Mouse (Mus musculus) thymus, adult 18-20 months (tissue): ENCODE results near the gene Gm10518.
"Not testable (repeated sequence)": the region's sequence is repeated elsewhere in the genome, so short reads cannot be mapped to it uniquely, and the experiment has no call there.

Source experiments
- DNase-seq, 2 experiments: peaks; one replicate each; pipeline ENCODE4 v3.0.0; 2022; ENCODE audit warnings: mixed read lengths in 2 of 2

Gene Gm10518

DNA sequence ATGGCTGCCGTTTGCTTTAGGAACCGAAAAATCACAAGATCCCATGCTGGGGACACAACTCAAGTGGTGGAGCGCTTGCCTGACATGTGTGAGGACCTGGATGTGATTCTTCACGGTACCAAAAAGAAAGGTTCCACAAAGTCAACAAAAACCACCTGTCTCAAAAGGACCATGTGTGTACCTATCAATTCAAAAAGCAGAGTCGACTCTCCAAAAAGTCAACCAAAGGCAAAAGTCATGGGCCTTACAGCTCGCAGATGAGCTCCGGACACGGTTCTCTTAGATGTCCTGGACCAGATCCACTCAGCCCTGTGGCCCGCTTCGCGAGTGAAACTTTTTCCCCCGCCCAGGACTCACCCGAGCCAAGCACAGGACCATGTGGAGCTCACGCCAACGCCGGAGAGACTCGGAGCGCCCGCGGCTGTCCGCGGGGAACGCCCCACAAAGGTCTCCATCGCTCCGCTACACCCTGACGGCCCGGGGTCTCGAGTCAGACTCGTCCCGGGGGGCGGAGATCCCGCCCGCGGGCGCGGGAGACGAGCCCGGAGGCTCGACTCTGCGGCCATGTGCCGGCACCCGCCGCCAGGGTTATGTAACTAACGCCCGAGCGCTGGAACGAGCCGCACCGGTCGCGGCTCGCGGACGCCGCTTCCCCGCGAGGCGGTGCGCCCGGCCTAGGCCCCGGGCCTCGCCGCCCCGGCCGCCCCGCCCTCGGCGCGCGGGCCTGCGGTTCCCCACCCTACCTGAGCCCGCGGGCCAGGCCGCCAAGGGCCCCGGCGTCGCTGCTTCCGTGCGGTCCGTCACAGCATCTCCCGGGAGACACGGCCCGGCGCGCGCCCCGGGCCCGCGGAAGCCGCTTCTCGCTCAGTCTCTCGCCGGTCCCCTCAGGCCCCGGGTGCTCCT lies at the start of gene Gm10518:
Gm10518 (plus strand) TSS at position 767 of the 903 bp plus-strand sequence.
- DNase-seq = peak; percentile 42 to 46

DNA sequence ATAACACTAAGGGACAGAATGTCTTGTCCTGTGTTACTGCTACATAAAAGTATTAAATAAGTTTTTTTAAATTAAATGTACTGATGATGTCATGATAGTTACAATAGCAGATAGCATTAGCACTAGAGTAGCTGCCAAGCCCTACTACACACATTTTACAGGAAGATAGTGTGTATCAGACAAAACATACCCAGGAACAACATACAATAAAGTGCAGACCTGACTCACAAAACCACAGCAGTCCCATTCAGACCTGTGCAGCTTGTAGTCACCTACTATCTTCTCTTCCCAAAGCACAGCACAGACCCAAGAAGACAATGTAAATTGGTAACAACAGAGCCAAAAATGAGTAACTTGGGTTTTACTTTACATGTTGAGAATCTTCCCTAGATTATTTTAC lies 46.7 kb upstream of the Gm10518 start:
- no peak for DNase-seq

DNA sequence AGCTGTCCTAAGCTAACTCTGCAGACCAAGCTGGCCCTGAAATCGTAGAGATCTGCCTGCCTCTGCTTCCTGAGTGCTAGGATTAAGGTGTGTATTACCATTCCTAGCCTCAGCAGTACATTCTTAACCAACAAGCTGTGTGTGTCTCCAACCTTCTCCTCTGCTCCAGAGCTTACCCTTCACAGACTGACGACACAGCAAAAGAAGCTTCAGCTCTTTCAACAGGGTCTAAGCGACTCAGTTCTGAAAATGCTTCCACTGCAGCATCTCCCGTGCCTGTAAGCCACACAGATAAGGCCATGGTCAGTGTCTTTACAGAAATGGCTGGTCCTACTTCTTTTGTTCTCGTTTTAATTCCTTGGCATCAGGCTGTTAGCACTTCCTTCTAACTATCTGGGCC lies 43.1 kb upstream of the Gm10518 start:
- no peak for DNase-seq

DNA sequence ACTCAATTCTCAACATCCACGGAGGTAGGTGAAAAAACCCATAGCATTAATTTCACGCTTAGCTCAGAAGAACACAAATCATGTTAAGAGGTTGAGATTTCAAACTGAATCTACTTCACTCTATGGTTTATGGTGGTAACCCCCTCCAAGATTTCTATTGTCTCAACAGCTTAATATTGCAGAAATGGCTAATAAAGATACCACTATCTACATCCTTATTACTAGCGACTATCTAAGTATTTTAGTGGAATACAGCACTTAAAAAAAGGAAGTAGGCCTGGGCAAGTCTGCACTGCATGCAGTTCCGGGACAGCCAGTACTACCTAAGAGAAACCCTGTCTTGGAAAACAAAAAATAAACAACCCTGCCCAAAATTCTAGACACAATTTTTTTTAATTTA lies 42.6 kb upstream of the Gm10518 start:
- no peak for DNase-seq

DNA sequence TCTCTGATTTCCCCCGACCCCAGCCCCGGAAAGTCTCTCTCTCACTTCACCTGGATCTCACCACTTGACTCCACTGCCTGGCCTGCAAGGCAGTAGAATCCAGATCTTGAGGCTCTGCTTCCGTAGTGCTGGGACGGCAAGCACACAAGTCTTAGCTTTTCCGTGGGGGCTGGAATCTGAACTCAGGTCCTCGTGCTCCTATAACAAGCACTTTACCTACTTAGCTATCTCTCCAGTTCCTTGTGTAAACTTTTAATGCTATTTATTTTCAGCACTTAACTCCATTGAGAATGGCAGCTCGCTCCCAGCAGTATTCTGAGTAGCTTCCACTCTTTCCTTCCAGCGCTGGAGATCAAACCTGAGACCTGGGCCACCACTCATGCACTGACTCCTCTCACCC lies 26.3 kb upstream of the Gm10518 start:
- DNase-seq = no peak

DNA sequence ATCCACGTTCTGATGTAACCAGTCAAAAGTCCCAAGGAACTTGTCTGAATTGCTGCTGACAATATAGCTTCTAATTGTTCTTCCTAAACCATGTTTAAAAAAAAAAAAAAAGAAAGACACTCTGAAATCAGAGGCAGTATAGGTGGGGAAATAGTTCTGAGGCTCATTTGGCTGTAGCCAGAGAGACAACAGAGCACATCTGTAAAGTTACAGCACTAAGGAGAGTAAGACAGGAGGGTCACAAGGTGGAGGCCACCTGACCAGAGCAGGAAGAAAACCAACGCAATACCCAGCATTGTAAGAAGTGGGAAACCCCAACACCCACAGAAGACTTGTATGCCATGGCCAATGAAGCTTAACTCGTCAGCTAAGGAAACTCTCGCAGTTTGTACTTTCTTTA lies 19.1 kb upstream of the Gm10518 start:
- DNase-seq = no peak

DNA sequence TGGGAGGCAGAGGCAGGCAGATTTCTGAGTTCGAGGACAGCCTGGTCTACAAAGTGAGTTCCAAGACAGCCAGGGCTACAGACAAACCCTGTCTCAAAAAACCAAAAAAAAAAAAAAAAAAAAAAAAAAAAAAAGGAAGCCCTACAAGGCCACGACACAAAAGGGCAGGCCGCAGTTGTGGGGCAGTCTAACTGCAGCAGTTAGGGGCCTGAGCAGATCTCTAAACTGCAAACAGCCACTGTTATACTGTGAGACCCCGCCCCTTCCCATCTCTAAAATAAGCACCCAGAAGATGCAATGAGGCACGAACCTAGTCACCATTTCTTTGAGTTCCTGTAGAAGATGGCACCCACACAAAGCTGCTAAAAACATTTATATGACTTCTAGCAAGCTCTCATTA lies 17.7 kb upstream of the Gm10518 start:
- DNase-seq = no peak

DNA sequence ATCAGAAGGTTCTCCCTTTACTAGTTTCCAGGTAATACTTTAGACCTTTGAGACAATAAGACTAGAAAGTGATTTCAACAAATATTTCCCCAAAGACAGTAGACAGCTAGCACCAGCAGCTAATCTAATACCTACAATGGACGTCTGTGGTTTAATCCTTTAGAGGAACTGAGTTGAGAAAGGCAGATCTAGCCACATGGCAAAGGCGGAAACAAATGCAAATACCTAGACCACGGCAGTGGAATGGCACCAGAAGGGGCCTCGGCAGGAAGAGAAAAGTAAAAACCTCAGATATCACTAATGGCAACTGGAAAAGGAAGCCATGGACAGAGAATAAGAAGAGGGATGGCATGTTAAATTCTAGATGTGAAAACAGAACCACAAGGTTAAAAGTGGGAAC lies 15.9 kb upstream of the Gm10518 start:
- no peak for DNase-seq

DNA sequence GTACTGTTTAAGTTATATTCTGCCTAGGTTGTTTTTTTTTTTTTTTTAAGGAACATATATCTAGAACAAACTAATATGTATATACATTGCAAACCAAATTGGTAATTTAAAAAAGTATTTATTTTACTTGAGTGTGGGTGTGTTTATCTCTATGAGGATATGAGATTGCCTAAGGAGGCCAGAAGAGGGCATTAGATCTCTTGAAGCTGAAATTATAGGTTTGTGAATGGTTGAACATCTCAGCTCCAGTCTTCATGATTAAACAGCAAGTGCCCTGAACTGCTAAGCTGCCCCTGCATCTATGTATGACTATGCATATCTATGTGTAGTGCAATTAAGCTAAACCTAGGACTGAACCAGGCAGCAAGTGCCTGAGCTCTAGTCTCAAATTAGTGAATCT lies 4.4 kb upstream of the Gm10518 start:
- DNase-seq = no peak

DNA sequence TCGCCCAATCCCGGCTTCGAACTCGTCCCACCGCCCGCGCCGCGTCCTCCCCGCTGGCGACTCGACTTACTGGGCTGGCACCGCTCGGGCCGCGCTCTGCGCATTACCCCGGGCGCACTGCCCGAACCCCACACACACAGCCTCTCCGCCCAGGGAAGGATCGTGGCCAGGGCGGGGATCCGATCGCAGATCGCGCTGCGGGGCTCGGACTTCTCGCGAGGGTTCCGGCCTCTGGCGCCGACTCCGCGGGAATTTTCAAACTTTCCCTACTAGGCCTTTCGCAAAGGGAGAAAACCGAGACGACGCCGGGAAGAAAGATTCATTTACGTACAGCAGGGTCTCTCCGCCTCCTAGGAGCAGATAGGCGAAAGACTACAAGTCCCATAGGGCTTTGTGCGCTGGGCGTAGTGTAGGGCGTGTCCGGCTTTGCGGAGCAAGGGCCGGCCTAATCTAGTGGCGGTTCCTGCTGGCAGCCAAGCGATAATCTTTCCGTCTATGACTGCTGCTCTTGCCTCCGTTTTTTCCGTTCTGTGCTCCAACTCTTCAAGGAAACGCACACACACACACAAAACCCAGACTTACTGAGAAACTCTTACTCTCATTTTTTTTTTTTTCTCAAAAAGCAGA lies 450 bp downstream of the Gm10518 start, which contains the start of gene Ahctf1:
Ahctf1 (minus strand) TSS at position 168 of the 627 bp plus-strand sequence.
- DNase-seq = peak; percentile 89 to 93

DNA sequence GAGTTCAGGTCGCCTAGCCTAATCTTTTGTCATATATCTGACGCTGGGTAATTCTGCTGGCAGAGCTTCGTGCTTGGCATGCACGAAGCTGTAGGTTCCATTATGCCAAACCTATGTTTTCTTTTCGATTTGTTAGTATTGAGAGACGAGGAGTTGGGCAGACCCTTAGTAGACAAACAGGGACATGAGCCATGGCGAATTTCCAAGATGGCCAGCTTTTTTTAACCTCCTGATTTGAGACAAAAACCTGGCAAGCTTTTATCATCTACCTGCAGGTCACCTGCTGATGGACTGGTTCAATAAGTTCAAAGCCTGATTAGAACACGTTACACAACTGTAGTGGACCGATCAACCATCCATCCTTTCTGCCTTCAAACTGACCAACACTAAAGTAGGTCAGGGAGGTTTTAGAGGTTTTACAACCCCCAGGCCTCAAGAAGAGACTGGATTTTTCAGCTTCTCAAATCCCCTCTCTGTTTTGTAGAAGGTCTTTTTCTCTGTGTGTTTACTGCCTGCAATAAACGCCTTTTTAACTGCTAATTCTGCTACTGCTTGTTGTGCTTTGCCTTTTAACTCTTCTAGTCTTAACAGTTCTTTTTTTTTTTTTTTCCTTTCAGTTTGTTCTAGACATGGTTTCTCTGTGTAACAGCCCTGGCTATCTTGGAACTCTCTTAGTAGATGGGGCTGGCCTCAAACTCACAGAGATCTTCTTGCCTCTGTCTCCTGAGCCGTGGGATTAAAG lies 1.1 kb downstream of the Gm10518 start:
- DNase-seq = no peak

DNA sequence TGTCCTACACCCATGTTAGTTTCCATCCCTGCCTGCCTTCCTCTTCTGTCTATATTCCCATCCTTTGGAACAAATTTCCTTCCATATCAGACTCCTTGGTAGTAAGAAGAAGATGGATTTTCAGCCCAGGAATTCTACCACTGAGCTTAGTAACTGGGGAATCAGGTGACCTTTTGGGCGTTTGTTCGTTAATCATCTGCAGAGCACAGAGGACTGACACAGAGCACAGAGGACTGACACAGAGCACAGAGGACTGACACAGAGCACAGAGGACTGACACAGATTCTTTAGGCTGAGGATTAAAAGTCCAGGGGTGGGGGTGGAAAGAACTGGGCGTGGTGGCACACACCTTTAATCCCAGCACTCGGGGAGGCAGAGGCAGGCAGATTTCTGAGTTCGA lies 2.6 kb downstream of the Gm10518 start:
- DNase-seq = no peak

DNA sequence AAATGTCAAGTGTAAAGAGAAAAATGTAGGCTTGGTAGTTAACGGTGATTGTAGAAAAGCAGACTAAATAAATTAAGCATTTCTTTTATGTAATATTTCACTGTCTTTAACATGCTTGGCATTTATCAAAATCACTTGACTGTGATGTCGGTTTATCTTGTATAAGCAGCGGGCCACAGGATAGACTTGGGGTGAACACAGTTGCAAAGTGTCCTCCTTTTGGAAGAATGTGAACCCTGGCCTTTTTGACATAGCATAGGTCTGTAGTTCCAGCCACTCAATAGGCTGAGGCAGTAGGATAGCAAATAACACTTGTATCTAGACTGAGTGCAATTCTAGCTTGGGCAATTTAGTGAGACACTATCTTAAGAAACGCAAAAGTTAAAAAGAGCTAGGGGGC lies 4.3 kb downstream of the Gm10518 start:
- no peak for DNase-seq

DNA sequence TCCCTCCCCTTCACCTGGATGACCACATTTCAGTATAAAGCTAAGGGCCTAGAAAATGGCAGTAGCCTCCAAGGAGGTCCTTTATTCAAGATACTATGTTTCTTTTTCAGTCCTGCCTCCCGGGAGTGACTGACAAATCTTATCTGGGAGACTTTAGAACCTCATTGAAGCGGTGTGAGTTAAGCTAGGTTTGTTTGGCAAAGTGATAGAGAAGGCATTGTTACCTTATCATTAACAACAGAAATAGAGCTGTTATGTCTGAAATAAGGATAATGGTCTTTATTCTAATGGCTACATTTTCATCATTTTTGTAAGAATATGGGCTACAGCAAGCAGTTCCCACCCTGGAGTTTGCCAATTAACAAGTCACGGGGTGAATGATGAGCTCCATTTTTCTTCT lies 5.1 kb downstream of the Gm10518 start:
- no peak for DNase-seq

DNA sequence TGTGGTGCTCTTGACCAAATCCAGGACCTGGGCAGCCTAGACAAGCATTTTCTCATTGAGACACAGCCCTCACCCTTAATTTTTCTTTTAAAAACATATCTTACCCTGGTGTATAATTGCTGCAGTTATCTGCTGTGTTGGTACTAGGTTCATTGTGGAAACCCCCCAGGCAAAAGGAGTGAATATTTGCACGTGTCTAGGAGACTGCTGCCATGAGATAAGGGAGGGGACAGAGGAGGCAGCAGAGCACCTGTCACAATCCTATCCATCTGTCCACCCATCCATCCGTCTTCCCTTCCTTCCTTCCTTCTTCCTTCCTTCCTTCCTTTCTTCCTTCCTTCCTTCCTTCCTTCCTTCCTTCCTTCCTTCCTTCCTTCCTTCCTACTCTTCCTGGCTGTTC lies 10.2 kb downstream of the Gm10518 start:
- DNase-seq = no peak

DNA sequence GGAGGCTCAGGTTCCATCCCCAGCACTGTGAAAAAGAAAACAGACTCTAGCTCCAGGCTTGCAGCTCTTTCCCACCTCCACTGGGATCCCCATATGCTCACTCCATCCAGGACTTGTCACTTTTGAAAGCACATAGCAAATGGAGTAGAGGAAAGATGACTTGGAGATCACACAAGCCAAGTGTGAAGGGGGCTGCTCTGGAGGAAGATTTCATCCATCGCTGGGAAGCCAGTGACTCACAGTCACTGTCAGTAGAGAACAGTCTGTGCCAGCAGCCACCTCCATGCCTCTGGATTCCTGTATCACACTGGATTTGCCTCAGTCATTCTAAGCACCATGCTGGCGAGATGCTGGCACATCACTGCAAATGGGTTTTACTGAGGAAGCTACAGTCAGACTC lies 11.4 kb downstream of the Gm10518 start:
- DNase-seq = no peak

DNA sequence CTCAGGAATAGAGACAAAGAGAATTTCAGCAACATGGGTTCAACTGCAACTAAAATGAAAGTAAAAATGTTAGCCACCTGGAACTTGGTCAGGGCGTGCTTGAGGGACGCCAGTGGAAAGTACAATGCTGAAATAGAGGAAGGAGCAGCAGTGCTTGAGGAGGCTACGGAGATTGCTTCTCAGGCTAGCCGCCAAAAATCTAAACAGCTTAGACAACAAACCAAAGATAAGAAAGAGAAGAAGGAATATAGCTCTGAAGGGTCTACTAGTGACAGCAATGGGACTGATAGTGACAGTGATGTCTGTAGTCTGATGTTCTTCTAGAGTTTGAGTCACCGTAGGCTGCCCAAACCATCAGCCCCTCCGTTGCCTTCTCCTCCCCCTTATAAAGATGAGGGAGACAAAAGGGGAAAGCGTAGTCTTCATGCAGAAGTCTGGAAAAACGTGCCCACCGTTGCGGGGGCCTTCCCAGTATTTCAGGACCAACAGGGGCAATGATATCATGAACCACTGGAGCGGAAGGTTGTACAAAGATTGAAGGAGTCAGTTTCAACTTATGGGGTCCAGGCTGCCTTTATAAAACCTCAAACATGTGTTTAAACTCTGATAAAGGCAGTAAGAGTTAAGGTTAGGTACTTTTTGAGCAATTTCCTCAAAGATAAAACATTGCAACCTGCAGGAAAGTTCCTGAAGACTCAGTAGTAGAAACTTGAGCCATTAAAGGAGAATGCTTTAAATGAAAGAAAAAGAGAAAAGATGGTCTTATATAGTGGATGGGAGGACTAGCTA lies 15.5 kb downstream of the Gm10518 start:
- not testable (repeated sequence) for DNase-seq

DNA sequence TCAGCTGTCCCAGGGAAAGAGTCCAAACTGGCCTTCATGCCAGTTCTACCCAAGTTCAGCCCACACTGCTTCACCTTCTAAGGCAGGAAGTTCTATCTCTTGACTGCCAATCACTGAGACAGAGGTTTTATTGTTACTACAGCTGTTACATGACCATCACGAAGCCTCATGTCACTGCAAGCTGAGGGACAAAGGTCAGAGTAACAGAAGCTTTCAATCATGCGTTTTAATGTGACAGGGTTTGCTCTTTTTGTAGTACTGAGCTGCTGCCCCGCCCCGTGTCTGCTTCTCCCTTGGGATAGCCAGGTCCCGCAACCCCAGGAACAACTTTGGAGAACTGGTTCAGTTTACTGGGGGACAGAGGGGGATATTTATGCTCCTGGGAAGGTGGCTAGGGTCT lies 21.4 kb downstream of the Gm10518 start:
- DNase-seq = no peak

DNA sequence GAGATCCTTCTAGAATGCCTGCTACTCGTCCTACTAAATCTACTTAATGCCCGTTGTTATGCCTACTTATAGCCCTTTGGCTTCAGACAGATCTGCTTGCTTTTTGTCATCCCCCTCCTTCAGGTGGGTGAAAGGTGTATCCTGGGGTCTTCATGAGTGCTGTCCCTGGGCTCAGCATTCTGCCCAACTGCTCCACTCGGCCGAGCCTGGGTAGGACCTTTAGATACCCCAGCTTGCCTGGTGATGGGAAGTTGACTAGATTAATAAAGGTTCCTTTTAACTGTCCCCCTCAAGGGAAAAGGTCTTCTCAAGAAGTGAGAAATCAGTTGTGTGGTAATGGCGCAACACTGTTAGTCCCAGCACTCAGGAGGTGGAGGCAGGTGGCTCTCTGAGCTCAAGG lies 24.9 kb downstream of the Gm10518 start:
- DNase-seq = no peak

DNA sequence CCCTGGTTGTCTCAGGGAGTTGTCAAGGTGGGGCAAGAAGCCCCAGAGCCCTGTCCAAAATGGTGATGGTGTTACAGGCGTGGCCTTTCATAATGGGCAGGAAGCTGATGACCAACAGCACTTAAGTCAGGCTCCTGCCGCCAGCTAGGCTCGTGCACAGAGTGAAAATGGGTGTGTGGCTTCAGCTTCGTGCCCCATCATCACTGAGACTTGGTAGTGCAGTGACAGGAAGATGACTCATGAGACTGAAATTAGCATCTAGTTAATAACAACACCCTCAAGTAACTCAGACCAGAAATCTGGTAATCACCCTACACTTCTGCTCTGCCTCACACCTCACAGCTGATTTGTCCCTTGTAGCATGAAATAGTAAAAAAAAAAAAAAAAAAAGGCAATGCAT lies 25.7 kb downstream of the Gm10518 start:
- no peak for DNase-seq

DNA sequence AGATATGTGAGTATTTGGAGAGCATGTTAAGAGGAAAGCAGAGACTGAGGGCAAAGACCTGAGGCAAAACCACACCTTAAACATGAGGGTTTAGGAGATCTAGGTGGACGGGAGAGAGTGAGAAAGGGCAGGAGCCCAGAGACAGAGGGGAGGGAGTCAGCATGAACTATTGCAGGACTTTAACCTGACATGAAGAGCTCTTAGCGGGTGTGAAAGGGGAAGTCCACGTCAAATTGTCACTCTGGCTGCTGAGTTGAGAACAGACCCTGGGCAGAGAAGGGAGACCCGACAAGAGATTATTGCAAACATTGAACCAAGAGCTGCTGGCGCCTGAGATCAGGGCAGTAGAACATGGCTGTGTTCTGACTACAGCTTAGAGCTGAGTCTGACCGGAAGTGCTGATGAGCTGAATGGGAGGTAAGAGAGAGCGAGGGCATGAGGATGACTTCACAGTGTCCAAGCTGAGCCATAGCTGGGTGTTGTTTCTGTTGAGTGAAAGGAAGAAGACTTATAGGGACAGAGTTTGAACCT lies 29.6 kb downstream of the Gm10518 start:
- DNase-seq = no peak

DNA sequence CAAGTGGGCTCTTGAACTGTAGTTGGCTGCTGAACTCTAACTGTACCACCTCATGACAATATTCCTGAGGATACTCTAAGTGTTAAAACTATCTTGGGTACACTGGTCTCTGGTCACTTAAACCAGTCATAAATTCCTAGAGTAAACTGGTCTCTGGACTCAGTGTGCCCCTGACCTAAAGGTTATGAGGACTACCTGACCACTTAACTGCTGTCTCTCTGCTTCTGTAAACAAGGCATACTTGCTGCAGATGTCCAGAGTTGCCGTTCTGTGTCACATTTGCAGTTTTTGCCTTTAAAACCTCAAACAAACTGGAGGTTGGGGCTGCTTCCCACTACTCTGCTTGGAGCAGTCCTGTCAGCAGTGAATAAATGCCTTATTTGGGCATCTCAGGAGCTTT lies 30.4 kb downstream of the Gm10518 start:
- DNase-seq = no peak
